Mouse (Mus musculus): Measurements from ENCODE around the gene Atxn2. TPM values are rescaled to one million over a fixed set of nuclear protein-coding genes. Genes with fewer than 3 reads are reported as not detected.
"Not testable (repeated sequence)": the region's sequence is repeated elsewhere in the genome, so short reads cannot be mapped to it uniquely, and the experiment has no call there.

The Atxn2 gene
- 100 to 1,000 TPM; 112 to 122 TPM for total RNA-seq (2021)
- long read RNA-seq, experiment 1, partial matches to known transcripts: 3 of 28 reads
- long read RNA-seq, experiment 1, other reads (novel, unspliced or antisense): 25 of 28 reads
- long read RNA-seq, experiment 2, partial matches to known transcripts: 1 of 26 reads
- long read RNA-seq, experiment 2, other reads (novel, unspliced or antisense): 25 of 26 reads

GRCm38 (mm10) chr5:121711174-121711927, at the start of gene Atxn2:
Gene Atxn2, plus strand, starts transcription at chr5:121711337.
- intact Hi-C loops (cut with DNase I; ENCODE audit: low total_unique reads): no loop called here
- peak; percentile 90 for DNase-seq

DNA sequence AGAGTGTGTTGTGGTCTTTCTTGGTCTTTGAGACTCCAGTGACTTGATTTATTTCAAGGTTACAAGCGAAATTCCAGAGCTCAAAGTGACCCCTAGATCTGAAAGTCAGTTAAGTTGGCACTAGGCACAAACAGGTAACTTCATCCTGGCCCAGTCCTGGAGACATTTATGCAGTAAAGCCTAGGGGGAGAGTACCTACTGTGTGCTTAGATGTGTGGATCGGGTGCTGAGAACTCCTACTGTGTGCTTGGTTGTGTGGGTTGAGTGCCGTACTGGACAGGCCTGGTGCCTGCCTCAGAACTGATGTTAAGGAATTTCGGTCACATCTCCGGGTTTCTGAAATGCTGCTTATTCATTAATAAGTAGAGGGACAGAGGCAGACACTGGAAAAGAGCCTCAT, 49.6 kb upstream of the Atxn2 start:
- no peak for DNase-seq
- intact Hi-C loops (cut with DNase I; ENCODE audit: low total_unique reads): no loop called here

- DNase-seq: no peak
- intact Hi-C loops (cut with DNase I; ENCODE audit: low total_unique reads): no loop called here
Observed at GRCm38 (mm10) chr5:121663456-121663855, 47.7 kb upstream of the Atxn2 start.

- DNase-seq: no peak
- intact Hi-C loops (cut with DNase I; ENCODE audit: low total_unique reads): no loop called here
Observed at GRCm38 (mm10) chr5:121664078-121664477, 47.1 kb upstream of the Atxn2 start.

DNA sequence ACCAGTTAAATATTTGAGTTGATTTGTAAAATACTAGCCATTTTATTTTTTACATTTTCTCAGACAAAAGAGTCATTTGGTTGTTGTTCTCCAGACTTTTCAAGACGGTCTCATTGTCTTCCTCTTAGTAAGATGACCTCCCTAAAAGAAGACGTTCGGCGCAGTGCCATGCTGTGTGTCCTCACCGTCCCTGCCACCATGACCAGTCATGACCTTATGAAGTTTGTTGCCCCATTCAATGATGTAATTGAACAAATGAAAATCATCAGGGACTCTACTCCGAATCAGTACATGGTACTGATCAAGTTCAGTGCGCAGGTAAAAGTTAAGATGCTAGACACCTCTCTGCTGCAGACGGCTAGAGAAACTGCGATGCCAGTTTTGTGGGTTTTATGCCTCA, 46.2 kb upstream of the Atxn2 start:
- DNase-seq: no peak
- intact Hi-C loops (cut with DNase I; ENCODE audit: low total_unique reads): no loop called here

GRCm38 (mm10) chr5:121667067-121667466, 44.1 kb upstream of the Atxn2 start:
- no peak for DNase-seq
- intact Hi-C loops (cut with DNase I; ENCODE audit: low total_unique reads): no loop called here

- intact Hi-C loops (cut with DNase I; ENCODE audit: low total_unique reads): no loop called here
Observed at GRCm38 (mm10) chr5:121668411-121668810, 42.7 kb upstream of the Atxn2 start.

DNA sequence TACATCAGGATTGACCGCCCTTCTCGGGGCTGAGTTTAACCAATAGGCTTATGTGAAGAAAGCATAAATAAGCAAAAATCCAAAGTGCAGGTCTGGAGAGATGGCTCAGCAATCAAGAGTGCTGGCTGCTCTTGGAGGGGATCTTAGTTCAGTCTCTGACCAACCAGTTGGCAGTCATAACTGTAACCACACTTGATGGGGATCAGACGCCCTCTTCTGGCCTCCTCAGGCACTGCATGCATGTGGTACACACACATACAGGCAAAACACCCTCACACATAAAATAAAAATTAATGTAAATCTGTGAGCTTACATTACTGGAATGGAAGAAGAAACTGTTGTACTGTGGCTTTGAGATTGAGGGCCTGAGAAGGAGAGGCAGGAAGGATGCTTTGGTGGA, 40.7 kb upstream of the Atxn2 start:
- intact Hi-C loops (cut with DNase I; ENCODE audit: low total_unique reads): no loop called here
- no peak for DNase-seq

More at GRCm38 (mm10) chr5:121668411-121668810, 42.7 kb upstream of the Atxn2 start:
- DNase-seq: no peak

DNA sequence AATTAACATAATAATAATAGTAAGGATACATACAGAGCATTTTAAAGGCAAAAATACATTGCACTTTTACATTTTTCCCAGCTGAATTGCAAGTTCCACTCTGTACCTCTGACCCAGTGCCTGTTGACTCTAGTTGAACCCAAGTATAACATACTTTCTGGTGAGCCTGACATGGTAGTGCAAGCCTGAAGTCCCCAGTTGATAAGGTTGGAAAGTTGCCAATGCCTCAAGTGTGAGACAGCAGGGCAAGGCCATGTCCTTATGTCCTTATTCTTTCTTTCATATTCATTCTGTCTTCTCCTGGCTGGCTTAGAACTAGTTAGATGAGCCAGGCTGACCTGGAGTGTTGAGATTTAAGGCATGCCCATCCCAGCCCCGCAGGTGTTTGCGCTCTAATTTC, 28.9 kb upstream of the Atxn2 start:
- intact Hi-C loops (cut with DNase I; ENCODE audit: low total_unique reads): no loop called here
- DNase-seq: no peak

DNA sequence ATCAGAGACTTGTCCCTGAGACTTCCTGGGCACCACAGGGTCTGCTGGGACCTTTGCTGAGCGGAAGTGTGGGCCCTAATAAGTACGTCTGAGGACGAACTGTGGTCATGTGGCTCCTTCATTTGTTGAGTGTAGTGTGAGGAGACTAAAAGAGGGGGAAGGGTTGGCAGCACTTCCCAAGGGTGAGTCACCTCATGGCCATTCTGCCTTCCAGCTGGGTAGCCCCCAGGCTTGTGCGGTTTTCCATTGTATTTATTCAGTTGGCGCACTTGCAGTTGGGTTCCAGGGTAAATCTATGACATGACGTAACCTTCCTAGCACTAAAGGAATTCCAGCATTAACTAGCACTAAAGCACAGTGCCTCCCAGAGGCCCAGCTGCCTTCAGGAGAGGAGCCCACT, 25.6 kb upstream of the Atxn2 start:
- no peak for DNase-seq
- intact Hi-C loops (cut with DNase I; ENCODE audit: low total_unique reads): no loop called here

GRCm38 (mm10) chr5:121686113-121686898, 24.8 kb upstream of the Atxn2 start:
- DNase-seq: no peak
- intact Hi-C loops (cut with DNase I; ENCODE audit: low total_unique reads): no loop called here

DNA sequence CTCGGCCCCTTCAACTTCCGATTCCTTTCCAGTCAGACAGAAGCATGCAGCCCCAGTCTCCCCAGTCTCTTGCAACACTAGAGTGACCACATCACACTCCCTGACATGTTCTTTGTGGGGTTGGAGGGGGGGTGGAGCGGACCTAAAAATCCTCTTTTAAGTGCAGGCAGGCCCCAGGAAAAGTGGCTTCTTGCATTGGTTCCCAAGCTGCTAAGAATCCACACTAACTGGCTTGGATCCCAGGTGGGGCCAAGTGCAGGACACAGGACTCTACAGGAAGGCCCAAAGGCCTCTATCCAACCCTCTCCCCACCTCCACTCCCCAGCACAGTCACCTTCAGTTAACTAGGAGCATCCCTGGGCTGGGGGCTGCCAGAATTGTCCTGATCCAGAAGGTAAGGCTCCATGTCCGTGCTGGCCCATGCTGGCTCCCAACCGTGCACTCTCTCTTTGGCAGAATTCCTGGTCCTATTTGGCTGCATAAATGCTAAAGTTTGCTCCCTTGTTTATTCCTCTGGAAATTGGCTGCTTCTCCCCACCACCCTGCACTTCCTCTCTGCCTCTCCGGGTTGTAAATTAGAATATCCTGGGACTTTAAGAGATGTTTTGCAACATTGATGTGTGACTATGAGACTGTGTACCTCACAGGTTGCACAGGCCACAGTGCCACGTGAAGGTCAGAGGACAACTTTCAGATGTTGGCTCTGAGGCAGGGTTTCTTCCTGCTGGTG, 20.5 kb upstream of the Atxn2 start:
- DNase-seq: peak; percentile 57
- intact Hi-C loops (cut with DNase I; ENCODE audit: low total_unique reads): loop anchor here (10.0 kb wide), 1 partner anchor 1906 kb away; no protein-coding TSS in a partner anchor

GRCm38 (mm10) chr5:121691436-121691835, 19.7 kb upstream of the Atxn2 start:
- intact Hi-C loops (cut with DNase I; ENCODE audit: low total_unique reads): loop anchor here (10.0 kb wide), 1 partner anchor 1907 kb away; no protein-coding TSS in a partner anchor
- not testable (repeated sequence) for DNase-seq

- intact Hi-C loops (cut with DNase I; ENCODE audit: low total_unique reads): loop anchor here (10.0 kb wide), 1 partner anchor 1908 kb away; no protein-coding TSS in a partner anchor
- no peak for DNase-seq
Observed at GRCm38 (mm10) chr5:121692897-121693296, 18.2 kb upstream of the Atxn2 start.

GRCm38 (mm10) chr5:121696761-121697160, 14.4 kb upstream of the Atxn2 start:
- intact Hi-C loops (cut with DNase I; ENCODE audit: low total_unique reads): loop anchor here (10.0 kb wide), 1 partner anchor 1912 kb away; no protein-coding TSS in a partner anchor
- no peak for DNase-seq

GRCm38 (mm10) chr5:121699891-121700290, 11.2 kb upstream of the Atxn2 start:
- intact Hi-C loops (cut with DNase I; ENCODE audit: low total_unique reads): loop anchor here (10.0 kb wide), 1 partner anchor 1915 kb away; no protein-coding TSS in a partner anchor
- DNase-seq: no peak

DNA sequence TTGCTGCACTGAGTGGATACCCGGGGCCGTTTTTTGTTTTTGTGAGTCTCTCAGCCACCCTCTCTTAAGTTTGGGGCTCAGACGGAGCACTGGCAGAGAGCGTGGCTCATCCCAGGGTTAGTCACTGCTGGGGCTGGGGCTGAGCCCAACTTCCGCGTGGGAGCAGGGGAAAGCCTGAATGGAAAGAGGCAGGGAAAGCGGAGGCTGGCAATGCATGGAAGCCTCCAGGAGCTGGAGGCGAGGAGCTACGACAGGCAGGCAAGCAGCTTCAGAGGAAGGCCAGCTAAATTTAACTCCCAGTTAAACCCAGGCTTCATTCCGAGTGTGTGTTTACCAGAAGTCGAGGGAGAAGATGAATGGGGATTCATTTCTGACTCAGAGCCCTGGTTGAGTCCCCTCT, 10.6 kb upstream of the Atxn2 start:
- peak; percentile 51 for DNase-seq
- intact Hi-C loops (cut with DNase I; ENCODE audit: low total_unique reads): no loop called here

GRCm38 (mm10) chr5:121701111-121701769, 9.9 kb upstream of the Atxn2 start:
- DNase-seq: no peak
- intact Hi-C loops (cut with DNase I; ENCODE audit: low total_unique reads): no loop called here

- no peak for DNase-seq
Observed at GRCm38 (mm10) chr5:121703341-121703740, 7.8 kb upstream of the Atxn2 start.

More at GRCm38 (mm10) chr5:121703341-121703740, 7.8 kb upstream of the Atxn2 start:
- intact Hi-C loops (cut with DNase I; ENCODE audit: low total_unique reads): no loop called here

Data from gastrocnemius, postnatal 14 days (tissue).